Mouse (Mus musculus) myocyte (in vitro differentiated cells): Measurements from ENCODE around the gene Cpa4.

Source experiments
- CEBPB ChIP-seq: IDR thresholded peaks from 2 replicates; pipeline ENCODE4 v1.6.1; 2011; ENCODE audit warnings: mild to moderate bottlenecking, moderate library complexity; ENCODE audit not compliant: poor library complexity, insufficient read depth, severe bottlenecking
- E2F4 ChIP-seq: IDR thresholded peaks from one replicate; pipeline ENCODE4 v1.6.1; 2011; ENCODE audit warnings: mild to moderate bottlenecking, control low read depth, moderate library complexity; ENCODE audit not compliant: insufficient read depth
- MAX ChIP-seq: IDR thresholded peaks from one replicate; pipeline ENCODE4 v1.6.1; 2011; ENCODE audit warnings: low read depth, mild to moderate bottlenecking, control low read depth
- MYOD1 ChIP-seq, 3 experiments: IDR thresholded peaks; one replicate each; pipeline ENCODE4 v1.6.1; 2011; ENCODE audit warnings: control low read depth in 2 of 3, low read depth in 2 of 3, mild to moderate bottlenecking in 2 of 3, moderate library complexity in 1 of 3; ENCODE audit not compliant: insufficient read length in 2 of 3, control insufficient read depth in 1 of 3
- MYOG ChIP-seq, 3 experiments: IDR thresholded peaks; one replicate each; pipeline ENCODE4 v1.6.1; 2011; ENCODE audit warnings: control low read depth in 2 of 3, low read depth in 2 of 3, mild to moderate bottlenecking in 2 of 3; ENCODE audit not compliant: insufficient read length in 2 of 3, control insufficient read depth in 1 of 3, insufficient read depth in 1 of 3
- POLR2A ChIP-seq: IDR thresholded peaks from one replicate; pipeline ENCODE4 v1.6.1; 2011; ENCODE audit warnings: low read depth, mild to moderate bottlenecking, control low read depth, moderate library complexity; ENCODE audit not compliant: insufficient read length
- REST ChIP-seq: IDR thresholded peaks from one replicate; pipeline ENCODE4 v1.6.1; 2011; ENCODE audit warnings: mild to moderate bottlenecking, control low read depth, moderate library complexity; ENCODE audit not compliant: insufficient read depth, insufficient read length
- USF1 ChIP-seq: IDR thresholded peaks from one replicate; pipeline ENCODE4 v1.6.1; 2011; ENCODE audit warnings: low read depth, mild to moderate bottlenecking, control low read depth, moderate library complexity

DNA sequence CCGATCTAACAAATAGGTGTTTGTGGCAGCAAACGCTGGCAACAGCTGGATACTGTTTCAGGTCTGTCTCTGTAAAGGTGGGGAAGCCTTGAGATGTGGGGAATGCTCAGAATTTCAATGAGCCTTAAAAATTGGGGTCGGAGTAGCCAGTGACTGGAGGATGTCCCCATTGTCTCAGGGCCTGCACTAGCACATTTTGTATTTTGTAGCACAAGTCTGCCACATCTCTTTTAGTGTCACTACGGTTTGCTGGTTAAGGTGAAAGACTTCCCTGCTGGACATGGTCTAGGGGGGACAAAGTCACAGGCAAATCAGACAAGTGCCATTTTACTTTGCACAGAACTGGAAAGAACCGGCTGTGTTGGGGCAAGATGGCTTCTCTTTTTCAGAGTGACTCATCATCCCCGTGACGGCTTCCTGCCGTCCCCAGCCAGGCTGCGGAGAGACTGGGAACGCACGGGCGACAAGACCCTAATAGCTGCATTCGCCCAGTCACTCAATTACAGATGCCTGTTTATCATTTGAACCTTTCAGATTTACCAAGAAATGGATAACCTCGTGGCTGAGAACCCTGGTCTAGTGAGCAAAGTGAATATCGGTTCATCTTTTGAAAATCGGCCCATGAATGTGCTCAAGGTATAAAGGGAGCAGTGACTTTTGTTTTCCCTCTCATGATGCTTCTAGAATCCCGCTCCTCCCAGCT is 21.4 kb upstream of the Cpa4 start:
- no peak for TF ChIP-seq MYOD1 (IDR thresholded peaks at IDR 0.05; ENCODE audit: control insufficient read depth in 1 of 3, insufficient read length in 2 of 3, low read depth in 2 of 3)
- TF ChIP-seq E2F4 = no peak
- TF ChIP-seq POLR2A = no peak
- no peak for TF ChIP-seq REST
- TF ChIP-seq USF1 = no peak
- TF ChIP-seq MAX = no peak
- TF ChIP-seq MYOG (IDR thresholded peaks at IDR 0.05; ENCODE audit: control insufficient read depth in 1 of 3, insufficient read depth in 1 of 3, insufficient read length in 2 of 3, low read depth in 2 of 3) = no peak
- TF ChIP-seq CEBPB = no peak
